Mouse (Mus musculus): ENCODE measurements around the gene Syt5. TPM values are rescaled to one million over a fixed set of nuclear protein-coding genes. Genes with fewer than 3 reads are reported as not detected.
"Not testable (repeated sequence)": the region's sequence is repeated elsewhere in the genome, so short reads cannot be mapped to it uniquely, and the experiment has no call there.

Syt5 gene
- polyA plus RNA-seq (2015; fragmentation: Nextera tagmentation; extraction: Ambion mirVana): 77.0 and 94.1 TPM in 2 replicates

DNA sequence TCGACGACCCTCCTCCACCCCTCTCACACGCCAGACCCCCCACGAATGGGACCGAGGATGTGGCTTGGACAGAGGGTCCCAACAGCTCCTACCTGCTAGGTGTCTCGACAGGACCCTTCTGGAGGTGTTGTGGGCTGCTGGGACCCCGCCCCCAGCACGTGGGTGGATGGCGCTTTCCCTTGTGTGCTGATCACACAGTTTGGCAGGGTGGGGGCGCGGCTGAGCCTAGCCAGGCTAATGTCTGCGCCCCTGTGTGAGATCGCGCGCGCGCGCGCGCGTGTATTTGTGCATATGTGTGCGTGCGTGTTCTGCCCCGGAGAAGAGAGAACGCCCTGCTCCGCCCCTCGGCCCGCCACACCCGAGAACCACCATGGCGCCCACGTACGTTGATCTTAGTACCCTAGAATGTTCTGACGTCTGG is at the start of gene Syt5:
Syt5 (minus strand) TSS at position 321 of the 421 bp plus-strand sequence.
- peaks cover 13% of the 10 kb centered on the region; the same call in 1 of the 2 replicates for H3K36me3 ChIP-seq
- WGBS: 5% methylated on average over 33 of the region's 33 CpGs
- H3K4me3 ChIP-seq (replicated peaks): peak within 1 kb of the TSS; percentile 60
- peak; percentile 90 for ATAC-seq (ENCODE audit: low FRiP score)
- H3K9me3 ChIP-seq (replicated peaks): no peaks in the 10 kb centered on the region
- peak within 1 kb of the TSS; percentile 62 for H3K9ac ChIP-seq (replicated peaks)
- peak within 1 kb of the TSS; percentile 74 for H3K4me2 ChIP-seq
- peaks cover 17% of the 10 kb centered on the region for H3K4me1 ChIP-seq
- H3K27ac ChIP-seq (replicated peaks): peak within 1 kb of the TSS; percentile 95
- H3K27me3 ChIP-seq (replicated peaks): no peaks in the 10 kb centered on the region

DNA sequence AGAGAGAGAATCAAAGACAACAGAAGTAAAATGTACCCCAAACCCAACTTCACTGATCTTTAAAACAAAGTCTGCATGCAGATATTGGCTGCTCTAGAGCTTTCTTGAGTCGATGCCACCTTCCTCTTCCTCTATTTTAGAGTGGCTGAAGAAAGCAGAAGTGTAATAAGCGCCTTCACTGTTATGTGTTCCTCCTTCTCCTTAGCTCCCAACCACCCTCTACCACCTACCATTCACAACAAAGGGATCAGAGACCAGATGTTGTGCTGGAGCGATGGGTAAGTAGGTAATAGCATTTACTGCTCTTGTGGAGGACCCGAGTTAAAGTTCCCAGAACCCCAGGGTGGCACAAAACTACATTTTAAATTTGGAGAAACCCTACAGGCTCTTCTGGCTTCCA is 49.7 kb upstream of the Syt5 start:
- H3K9ac ChIP-seq (replicated peaks); H3K27me3 ChIP-seq (replicated peaks); H3K27ac ChIP-seq (replicated peaks); H3K4me3 ChIP-seq (replicated peaks); H3K36me3 ChIP-seq; H3K4me2 ChIP-seq; H3K4me1 ChIP-seq; H3K9me3 ChIP-seq (replicated peaks); ATAC-seq (ENCODE audit: low FRiP score): not testable (repeated sequence)
- WGBS: 80% methylated on average over 4 of the region's 4 CpGs

GRCm38 (mm10) chr7:4581481-4581880 is 34.1 kb upstream of the Syt5 start:
- not testable (repeated sequence) for H3K9ac ChIP-seq (replicated peaks); H3K4me1 ChIP-seq; H3K27me3 ChIP-seq (replicated peaks); H3K4me3 ChIP-seq (replicated peaks); H3K36me3 ChIP-seq; ATAC-seq (ENCODE audit: low FRiP score); H3K9me3 ChIP-seq (replicated peaks); H3K27ac ChIP-seq (replicated peaks); H3K4me2 ChIP-seq
- 84% methylated on average over 3 of the region's 3 CpGs for WGBS

- not testable (repeated sequence) for H3K27ac ChIP-seq (replicated peaks); ATAC-seq (ENCODE audit: low FRiP score); H3K4me3 ChIP-seq (replicated peaks); H3K9me3 ChIP-seq (replicated peaks); H3K4me2 ChIP-seq; H3K9ac ChIP-seq (replicated peaks); H3K4me1 ChIP-seq; H3K36me3 ChIP-seq; H3K27me3 ChIP-seq (replicated peaks)
- 70% methylated on average over 2 of the region's 2 CpGs for WGBS
Observed at GRCm38 (mm10) chr7:4572361-4572760, 25.0 kb upstream of the Syt5 start.

- 96% methylated on average over 3 of the region's 3 CpGs for WGBS
- Histone ChIP-seq H3K9me3 (replicated peaks) (no peaks in the 10 kb centered on the region), H3K27ac (replicated peaks) (no peak overlapping the region), H3K4me2 (no peak overlapping the region), H3K27me3 (replicated peaks) (no peaks in the 10 kb centered on the region), H3K36me3 (no peaks in the 10 kb centered on the region), H3K4me3 (replicated peaks) (no peak overlapping the region), H3K4me1 (no peaks in the 10 kb centered on the region), H3K9ac (replicated peaks) (no peak overlapping the region)
- ATAC-seq (ENCODE audit: low FRiP score): no peak
Observed at GRCm38 (mm10) chr7:4562660-4563059, 15.3 kb upstream of the Syt5 start.

- WGBS: 68% methylated on average over 6 of the region's 6 CpGs
- Histone ChIP-seq H3K36me3 (no peaks in the 10 kb centered on the region), H3K27ac (replicated peaks) (peak overlapping the region; percentile 42; the same call in 1 of the 2 replicates), H3K27me3 (replicated peaks) (no peaks in the 10 kb centered on the region), H3K4me1 (no peaks in the 10 kb centered on the region), H3K4me3 (replicated peaks) (0 out of 2 replicates have a peak overlapping the region, but pooled peaks have one; percentile 10), H3K9ac (replicated peaks) (0 out of 2 replicates have a peak overlapping the region, but pooled peaks have one; percentile 26), H3K9me3 (replicated peaks) (no peaks in the 10 kb centered on the region), H3K4me2 (peak overlapping the region; percentile 49)
- ATAC-seq (ENCODE audit: low FRiP score): peak; percentile 32
Observed at GRCm38 (mm10) chr7:4557167-4557560, 9.8 kb upstream of the Syt5 start.

DNA sequence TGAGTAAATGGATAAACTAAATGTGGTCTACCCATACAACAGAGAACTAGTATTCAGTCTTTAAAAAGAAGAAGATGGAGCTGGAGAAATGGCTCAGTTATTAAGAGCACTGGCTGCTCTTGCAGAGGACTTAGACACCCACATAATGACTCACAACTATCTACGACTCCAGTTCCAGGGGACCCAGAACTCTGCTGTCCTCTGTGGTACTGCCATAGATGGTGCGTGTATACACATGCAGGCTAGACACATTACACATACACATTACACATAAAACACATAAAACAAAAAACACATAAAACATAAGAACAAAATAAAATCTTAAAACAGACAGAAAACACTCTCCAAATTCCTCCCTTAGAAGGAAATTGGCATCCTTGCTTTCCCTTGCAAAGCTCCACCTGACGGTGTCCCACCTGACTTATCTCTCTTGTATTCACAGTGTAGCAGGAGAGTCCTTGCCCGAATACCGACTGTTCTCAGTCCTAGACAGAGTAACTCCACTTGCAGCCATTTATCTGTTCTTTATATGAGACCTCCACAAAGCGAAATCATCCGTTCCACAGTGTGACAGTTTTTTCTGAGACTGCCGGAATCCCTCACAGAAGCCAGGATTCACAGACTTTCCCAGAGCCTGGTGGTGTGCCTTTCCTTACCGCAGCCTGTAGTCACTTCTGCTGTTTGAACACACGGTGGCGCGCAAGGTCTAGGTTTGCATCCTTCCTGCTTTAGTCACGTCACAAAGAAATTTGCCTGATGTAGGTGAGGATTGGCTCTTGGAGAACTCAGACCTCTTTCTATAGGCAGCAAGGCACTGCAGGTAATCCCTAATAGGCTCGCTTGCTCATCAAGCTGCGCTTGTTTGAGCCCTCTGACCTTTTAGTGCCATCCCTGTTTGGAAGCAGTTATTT is 9.2 kb upstream of the Syt5 start:
- peak overlapping the region; percentile 42; the same call in 1 of the 2 replicates for H3K27ac ChIP-seq (replicated peaks)
- no peaks in the 10 kb centered on the region for H3K36me3 ChIP-seq
- peak overlapping the region; percentile 15 for H3K4me3 ChIP-seq (replicated peaks)
- H3K4me2 ChIP-seq: peak overlapping the region; percentile 49
- H3K9me3 ChIP-seq (replicated peaks): no peaks in the 10 kb centered on the region
- 0 out of 2 replicates have a peak overlapping the region, but pooled peaks have one; percentile 26 for H3K9ac ChIP-seq (replicated peaks)
- WGBS: 22% methylated on average over 15 of the region's 15 CpGs
- H3K27me3 ChIP-seq (replicated peaks): no peaks in the 10 kb centered on the region
- H3K4me1 ChIP-seq: no peaks in the 10 kb centered on the region
- ATAC-seq (ENCODE audit: low FRiP score): peak; percentile 96

- H3K27me3 ChIP-seq (replicated peaks): no peaks in the 10 kb centered on the region
- H3K4me1 ChIP-seq: peaks cover 17% of the 10 kb centered on the region
- H3K36me3 ChIP-seq: peaks cover 19% of the 10 kb centered on the region
- H3K9me3 ChIP-seq (replicated peaks): no peaks in the 10 kb centered on the region
- peak overlapping the region; percentile 74 for H3K4me2 ChIP-seq
- H3K27ac ChIP-seq (replicated peaks): peak overlapping the region; percentile 95
- peak; percentile 90 for ATAC-seq (ENCODE audit: low FRiP score)
- WGBS: under 1% methylated on average over 26 of the region's 26 CpGs
- H3K9ac ChIP-seq (replicated peaks): peak overlapping the region; percentile 62
- H3K4me3 ChIP-seq (replicated peaks): peak overlapping the region; percentile 60
Observed at GRCm38 (mm10) chr7:4546591-4547131, 680 bp downstream of the Syt5 start.

DNA sequence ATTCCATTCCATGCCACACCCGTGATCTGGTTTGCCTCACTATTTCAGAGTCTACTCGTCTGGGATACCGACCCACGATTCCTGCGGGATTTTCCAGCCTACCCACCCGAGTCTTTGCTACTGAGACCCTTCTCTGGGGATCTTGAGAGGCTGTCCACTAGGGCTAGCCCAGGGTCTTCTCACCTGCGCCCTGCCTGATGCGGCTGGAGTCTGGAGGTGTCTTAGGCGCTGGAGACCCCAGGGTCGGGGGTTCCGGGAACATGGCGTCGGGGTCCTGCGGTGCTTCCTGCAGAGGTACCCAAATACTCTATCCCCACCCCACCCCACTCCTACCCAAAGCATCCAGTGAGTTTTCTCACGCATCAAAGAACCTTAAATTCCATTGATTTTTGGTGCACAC is 1.3 kb downstream of the Syt5 start:
- peaks cover 25% of the 10 kb centered on the region for H3K36me3 ChIP-seq
- H3K9me3 ChIP-seq (replicated peaks): no peaks in the 10 kb centered on the region
- 69% methylated on average over 15 of the region's 15 CpGs for WGBS
- no peaks in the 10 kb centered on the region for H3K27me3 ChIP-seq (replicated peaks)
- peaks cover 17% of the 10 kb centered on the region for H3K4me1 ChIP-seq
- H3K4me2 ChIP-seq: peak overlapping the region; percentile 74
- peak; percentile 6; the same call in 1 of the 2 replicates for ATAC-seq (ENCODE audit: low FRiP score)
- H3K27ac ChIP-seq (replicated peaks): peak overlapping the region; percentile 95
- peak overlapping the region; percentile 62 for H3K9ac ChIP-seq (replicated peaks)
- H3K4me3 ChIP-seq (replicated peaks): peak overlapping the region; percentile 60

- WGBS: 44% methylated on average over 17 of the region's 17 CpGs
- no peak overlapping the region for H3K27ac ChIP-seq (replicated peaks)
- H3K4me1 ChIP-seq: peaks cover 13% of the 10 kb centered on the region
- H3K36me3 ChIP-seq: peaks cover 44% of the 10 kb centered on the region
- no peak overlapping the region for H3K4me3 ChIP-seq (replicated peaks)
- no peaks in the 10 kb centered on the region for H3K9me3 ChIP-seq (replicated peaks)
- no peak overlapping the region for H3K4me2 ChIP-seq
- H3K9ac ChIP-seq (replicated peaks): no peak overlapping the region
- ATAC-seq (ENCODE audit: low FRiP score): no peak
- no peaks in the 10 kb centered on the region for H3K27me3 ChIP-seq (replicated peaks)
Observed at GRCm38 (mm10) chr7:4542013-4542412, 5.3 kb downstream of the Syt5 start.

- Histone ChIP-seq H3K9me3 (replicated peaks) (no peaks in the 10 kb centered on the region), H3K36me3 (peaks cover 44% of the 10 kb centered on the region), H3K4me2 (no peak overlapping the region), H3K9ac (replicated peaks) (no peak overlapping the region), H3K4me3 (replicated peaks) (no peak overlapping the region), H3K27me3 (replicated peaks) (no peaks in the 10 kb centered on the region), H3K27ac (replicated peaks) (no peak overlapping the region), H3K4me1 (peaks cover 12% of the 10 kb centered on the region)
- no peak for ATAC-seq (ENCODE audit: low FRiP score)
- 68% methylated on average over 5 of the region's 5 CpGs for WGBS
Observed at GRCm38 (mm10) chr7:4541344-4541743, 6.0 kb downstream of the Syt5 start.

DNA sequence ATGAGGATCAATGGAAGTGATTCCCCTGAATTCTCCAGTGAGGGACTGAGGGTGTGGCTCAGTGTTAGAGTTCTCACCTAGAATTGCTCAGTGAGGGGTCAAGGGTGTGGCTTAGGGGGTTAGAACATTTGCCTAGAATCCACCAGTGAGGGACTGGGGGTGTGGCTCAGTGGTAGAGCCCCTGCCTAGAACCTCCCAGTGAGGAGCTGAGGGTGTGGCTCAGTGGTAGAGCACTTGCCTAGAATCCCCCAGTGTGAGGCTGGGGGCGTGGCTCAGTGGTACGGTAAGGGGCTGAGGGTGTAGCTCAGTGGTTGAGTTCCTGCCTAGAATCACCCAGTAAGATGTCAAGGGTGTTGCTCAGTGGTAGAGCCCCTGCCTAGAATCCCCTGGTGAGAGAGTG is 8.3 kb downstream of the Syt5 start:
- Histone ChIP-seq H3K4me1 (no peaks in the 10 kb centered on the region), H3K9ac (replicated peaks) (no peak overlapping the region), H3K4me2 (no peak overlapping the region), H3K27me3 (replicated peaks) (no peaks in the 10 kb centered on the region), H3K9me3 (replicated peaks) (no peaks in the 10 kb centered on the region), H3K36me3 (peaks cover 44% of the 10 kb centered on the region), H3K4me3 (replicated peaks) (no peak overlapping the region), H3K27ac (replicated peaks) (no peak overlapping the region)
- WGBS: 86% methylated on average over 2 of the region's 2 CpGs
- ATAC-seq (ENCODE audit: low FRiP score): no peak

Data from neural tube, embryonic 15.5 days (tissue).